Mouse (Mus musculus) E14TG2a.4 (cell line): ENCODE measurements at regions not wholly inside any gene's neighbourhood (a gene's known extent, or its start where the extent isn't known, plus 50 kb on each side); places are given as distances from the start of the nearest gene placed in this dataset.

Experiments
- CTCF ChIP-seq: conservative IDR thresholded peaks from 2 replicates; pipeline ENCODE4 v1.5.1; 2014; ENCODE audit warnings: low read length
- POU5F1 ChIP-seq: IDR thresholded peaks from 2 replicates; pipeline ENCODE4 v1.6.1; 2014; ENCODE audit warnings: low read length, borderline replicate concordance

DNA sequence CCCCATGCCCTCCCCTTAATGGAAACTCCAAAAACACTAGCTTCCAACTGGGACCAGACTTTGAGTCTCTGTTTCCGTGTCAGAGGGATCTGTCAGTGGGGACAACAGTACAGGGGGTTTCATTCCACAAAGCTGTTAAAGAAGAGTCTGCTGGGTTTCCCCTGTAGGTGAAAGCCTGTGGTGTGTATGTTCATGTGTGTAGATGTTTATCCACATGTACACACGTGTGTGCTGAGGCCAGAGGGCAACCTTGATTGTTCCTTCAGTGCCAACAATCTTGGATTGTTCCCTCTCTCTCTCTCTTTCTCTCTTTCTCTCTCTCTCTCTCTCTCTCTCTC lies 165.9 kb downstream of the Cd47 start:
- TF ChIP-seq CTCF (no peak), POU5F1 (no peak)
